Mouse (Mus musculus): ENCODE data around the gene Gm266.
"Not testable (repeated sequence)": the region's sequence is repeated elsewhere in the genome, so short reads cannot be mapped to it uniquely, and the experiment has no call there.

Gm266 gene

GRCm38 (mm10) chr12:111485652-111486306 is at the start of gene Gm266:
Gm266 (minus strand) TSS chr12:111485823.
- no peak for DNase-seq

- no peak for DNase-seq
Observed at GRCm38 (mm10) chr12:111535281-111535680, 49.7 kb upstream of the Gm266 start.

DNA sequence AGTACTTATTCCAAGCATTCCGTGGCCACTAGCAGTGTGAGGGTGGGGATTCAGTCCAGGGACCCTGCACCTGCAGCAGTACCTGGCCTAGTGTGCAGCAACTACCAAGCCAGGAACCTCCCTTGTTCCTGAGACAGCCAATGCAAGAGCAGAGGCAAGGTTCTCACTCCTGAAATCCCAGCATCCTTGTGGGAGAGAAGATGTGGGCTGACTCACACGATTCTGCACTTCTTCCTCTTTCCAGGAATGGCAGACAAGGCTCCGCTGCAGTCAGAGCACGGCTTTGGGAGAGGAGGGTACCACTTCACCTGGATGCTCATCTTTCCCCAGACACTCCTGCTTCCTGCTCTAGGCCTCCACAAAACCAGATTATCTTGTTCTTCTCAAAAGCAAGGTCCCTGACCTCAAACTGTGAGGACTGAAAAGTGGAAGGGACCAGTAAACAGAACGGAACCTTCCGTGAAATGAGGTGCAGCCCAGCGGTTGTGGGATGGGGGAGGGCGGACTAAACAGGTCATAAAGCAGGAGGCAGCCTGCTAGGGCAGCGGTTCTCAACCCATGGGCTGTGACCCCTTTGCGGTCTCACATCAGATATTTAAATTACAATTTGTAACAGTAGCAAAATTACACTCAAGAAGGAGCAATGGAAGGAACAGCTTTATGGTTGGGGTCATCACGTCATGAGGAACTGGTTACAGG is 47.6 kb upstream of the Gm266 start:
- DNase-seq, result no peak

DNA sequence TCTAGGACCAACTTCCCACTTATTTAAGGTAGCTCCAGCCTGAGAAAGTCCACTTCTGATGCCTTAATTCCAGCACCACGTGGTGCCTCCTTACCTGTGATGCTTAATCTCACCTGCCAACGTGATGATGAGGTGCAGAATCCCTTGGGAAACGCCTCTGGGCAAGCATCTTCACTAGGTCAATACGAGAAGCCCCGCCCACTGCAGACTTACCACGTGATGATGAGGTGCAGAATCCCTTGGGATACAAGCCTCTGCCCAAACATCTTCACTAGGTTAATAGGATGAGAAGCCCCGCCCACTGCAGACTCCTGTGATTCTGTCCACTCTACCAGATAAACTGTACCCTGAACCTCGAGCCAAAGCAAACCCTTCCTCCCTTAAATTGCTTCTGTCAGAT is 43.6 kb upstream of the Gm266 start:
- no peak for DNase-seq

DNA sequence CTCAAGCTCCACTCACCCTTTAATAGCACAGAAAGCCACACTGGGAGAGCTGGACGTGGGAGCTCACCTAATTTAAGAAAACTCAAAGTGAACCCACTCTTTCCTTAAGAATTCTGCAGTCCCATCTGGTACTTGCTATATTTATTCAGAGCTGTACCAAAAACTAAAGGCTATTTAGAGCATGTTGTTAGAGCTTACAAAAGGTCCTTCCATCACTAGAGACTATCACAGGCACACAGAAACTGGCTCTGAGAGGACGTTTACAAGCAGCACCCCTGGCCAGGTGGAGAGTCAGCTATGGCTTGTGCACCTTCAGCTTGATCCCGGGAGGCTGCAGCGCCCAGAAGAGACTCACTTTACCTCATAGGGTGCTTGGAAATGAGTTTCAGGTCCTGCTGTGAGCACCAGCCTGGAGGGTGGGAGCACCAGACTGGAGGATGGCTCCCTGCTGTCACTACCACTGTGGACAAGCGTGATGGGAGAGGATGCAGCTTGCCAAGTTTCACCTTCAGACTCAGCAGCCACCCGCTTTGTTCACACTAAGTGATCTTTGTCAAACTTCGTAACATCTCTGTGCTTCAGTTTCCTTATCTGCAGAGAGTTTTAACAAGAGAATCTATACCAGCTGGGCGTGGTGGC is 42.1 kb upstream of the Gm266 start:
- DNase-seq, result no peak

GRCm38 (mm10) chr12:111524883-111525282 is 39.3 kb upstream of the Gm266 start:
- no peak for DNase-seq

DNA sequence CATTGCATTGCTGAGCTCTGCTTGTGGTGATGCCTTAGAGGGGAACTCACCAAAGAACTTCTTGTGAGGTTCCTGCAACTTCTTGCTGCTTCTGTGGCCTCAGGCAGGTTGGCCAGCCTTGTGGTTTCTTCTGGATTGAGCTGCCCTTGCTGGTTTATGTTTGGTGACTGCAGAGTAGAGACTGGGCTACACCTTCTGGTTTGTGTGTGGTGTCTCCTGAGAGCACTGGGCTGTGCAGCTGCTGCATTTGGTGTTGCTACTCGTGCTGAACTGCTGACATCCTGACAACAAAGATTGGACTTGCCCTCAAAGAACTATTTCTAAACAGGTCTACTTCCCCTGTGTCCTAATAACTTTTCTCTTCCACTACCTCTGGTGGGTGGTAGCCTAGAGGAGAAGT is 38.8 kb upstream of the Gm266 start:
- no peak for DNase-seq

DNA sequence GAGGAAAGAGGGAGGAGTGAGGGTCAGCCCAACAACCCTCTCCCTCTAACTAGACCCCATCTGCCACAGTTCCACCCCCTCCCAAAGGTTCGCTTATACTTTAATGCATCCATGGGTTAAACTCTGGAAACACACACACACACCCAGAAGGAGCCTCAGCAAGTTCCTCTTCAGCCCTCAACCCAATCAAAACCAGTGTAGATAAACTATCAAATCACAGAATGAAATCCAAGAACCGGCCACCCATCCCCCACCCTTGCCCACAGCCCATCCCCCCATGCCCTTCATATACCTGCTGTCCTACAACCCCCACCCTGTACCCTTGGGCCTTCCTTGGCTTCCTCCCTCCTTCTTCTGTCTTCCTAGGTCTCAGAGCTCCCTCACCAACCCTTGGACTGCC is 35.4 kb upstream of the Gm266 start:
- DNase-seq, result no peak

DNA sequence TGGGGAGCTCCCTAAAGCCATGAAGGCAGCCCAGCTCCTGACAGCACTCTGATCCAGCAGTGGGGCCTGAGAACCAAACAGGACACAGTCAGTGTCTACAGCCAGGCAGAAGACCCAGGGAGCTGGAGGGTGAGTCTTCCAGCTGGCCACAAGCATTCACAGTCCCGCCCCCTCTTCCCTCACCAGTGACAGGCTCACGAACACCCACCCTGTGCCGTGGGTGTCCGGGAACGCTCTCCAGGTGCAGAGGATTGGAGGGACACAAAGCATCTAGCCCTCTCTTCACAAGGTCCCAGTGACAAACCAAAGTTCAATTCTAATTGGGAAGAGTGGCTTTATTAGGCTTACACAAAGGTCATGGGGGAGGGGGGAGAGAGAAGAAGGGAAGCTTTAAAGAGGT is 34.2 kb upstream of the Gm266 start:
- DNase-seq, result no peak

DNA sequence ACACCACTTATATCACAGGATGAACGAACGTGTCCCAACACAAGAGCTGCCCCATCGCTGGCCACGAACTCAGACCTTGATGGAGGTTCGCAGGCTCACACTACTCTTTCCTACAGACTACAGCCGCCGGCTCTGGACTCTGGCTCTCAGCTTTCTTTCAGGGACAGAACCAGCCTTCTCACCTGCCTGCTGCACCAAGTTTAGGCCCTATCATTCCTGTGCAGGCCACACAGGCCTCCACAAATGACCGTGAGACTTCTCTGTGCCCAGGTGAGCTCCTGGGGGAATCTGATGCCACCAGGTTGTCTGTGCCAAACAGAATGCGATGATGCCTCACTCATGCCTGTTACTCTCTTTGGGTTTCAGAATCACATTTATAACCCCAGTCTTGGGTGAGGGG is 32.8 kb upstream of the Gm266 start:
- DNase-seq, result no peak

DNA sequence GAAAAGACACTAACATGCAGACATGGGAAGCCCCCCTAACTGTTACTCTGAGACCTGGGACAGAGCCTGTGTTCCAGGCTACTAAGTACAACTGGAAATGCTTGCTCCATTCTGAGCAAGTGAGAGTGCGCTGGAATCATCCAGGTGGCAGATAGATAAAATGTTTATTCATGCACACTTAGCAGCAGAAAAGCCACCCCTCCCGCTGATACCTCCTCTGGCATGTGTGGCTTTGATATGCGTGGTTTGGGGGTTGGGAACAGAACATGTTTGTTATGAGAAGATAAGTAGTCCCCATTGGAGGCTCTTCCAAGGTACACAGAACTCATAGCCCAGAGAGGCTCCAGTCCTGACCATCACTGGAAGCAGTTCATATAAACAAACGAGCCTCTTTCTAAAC is 32.3 kb upstream of the Gm266 start:
- DNase-seq, result no peak

- DNase-seq, result no peak
Observed at GRCm38 (mm10) chr12:111516826-111517225, 31.2 kb upstream of the Gm266 start.

DNA sequence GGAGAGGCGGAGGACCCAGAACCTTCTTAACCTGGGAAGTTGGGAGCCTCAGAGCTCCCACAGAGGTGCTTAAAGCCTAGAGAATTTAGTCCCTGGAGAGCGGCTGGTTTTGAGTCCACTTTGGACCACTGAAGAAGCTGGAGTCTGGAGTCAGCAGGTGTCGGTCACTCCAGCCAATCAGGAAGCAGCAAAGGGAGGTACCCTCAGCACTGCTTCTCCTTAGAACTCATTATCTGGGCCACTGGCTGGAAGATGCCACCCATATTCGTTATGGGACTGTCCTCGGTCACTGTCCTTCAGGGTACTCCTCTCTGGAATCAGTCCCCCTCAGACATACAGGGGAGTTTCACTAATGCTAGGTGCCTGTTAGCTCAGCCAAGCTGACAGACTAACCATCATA is 30.3 kb upstream of the Gm266 start:
- no peak for DNase-seq

- DNase-seq, result no peak
Observed at GRCm38 (mm10) chr12:111514874-111515649, 29.4 kb upstream of the Gm266 start.

GRCm38 (mm10) chr12:111514231-111514792 is 28.7 kb upstream of the Gm266 start:
- no peak for DNase-seq

DNA sequence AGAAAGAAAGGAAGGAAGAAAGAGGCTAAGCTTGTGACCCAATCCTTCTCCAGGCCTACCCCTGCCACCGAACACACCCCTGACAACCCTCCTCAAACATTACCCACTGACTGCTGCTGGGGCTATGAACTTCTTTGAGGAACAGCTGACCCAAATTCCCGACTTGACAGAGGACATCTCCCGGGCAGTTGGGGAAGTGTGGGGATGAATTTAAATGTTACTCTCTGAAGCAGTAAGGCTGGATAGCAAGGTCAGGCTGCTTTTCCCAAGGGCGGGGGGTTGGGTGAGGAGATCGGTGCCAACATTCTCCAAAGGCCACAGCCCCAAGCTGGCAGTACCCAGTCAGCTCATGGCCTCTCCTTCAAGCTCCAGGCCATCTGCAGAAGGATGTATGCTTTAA is 28.1 kb upstream of the Gm266 start:
- no peak for DNase-seq

GRCm38 (mm10) chr12:111512572-111513063 is 27.0 kb upstream of the Gm266 start:
- DNase-seq, result no peak

DNA sequence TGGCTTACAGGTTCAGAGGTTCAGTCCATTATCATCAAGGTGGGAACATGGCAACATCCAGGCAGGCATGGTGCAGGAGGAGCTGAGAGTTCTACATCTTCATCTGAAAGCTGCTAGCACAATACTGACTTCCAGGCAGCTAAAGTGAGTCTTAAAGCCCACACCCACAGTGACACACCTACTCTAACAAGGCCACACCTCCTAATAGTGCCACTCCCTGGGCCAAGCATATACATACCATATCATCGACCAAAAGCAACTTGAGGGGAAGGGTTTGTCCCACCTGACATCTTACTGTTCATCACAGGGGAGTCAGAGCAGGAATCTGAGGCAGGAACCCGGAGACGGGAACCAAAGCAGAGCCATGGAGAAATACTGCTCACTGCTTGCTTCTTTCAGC is 22.8 kb upstream of the Gm266 start:
- DNase-seq, result not testable (repeated sequence)

- no peak for DNase-seq
Observed at GRCm38 (mm10) chr12:111507962-111508361, 22.3 kb upstream of the Gm266 start.

DNA sequence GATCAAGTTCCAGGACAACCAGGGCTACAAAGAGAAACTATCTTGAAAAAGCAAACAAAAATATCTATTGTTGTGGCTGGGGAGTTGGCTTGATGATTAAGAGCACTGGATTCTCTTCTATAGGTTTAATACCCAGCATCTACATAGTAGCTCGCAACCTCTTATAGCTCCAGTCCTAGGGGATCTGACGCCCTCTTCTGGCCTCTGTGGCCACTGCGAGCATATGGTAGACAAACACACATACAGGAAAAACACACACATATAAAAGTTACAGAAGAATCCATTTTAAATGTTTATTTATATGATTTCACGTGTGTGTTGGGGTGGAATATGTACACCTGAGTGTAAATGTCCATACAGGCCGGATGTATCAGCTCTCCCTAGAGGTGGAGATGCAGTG is 21.4 kb upstream of the Gm266 start:
- DNase-seq, result no peak

GRCm38 (mm10) chr12:111504904-111505303 is 19.3 kb upstream of the Gm266 start:
- DNase-seq, result peak; percentile 78

DNA sequence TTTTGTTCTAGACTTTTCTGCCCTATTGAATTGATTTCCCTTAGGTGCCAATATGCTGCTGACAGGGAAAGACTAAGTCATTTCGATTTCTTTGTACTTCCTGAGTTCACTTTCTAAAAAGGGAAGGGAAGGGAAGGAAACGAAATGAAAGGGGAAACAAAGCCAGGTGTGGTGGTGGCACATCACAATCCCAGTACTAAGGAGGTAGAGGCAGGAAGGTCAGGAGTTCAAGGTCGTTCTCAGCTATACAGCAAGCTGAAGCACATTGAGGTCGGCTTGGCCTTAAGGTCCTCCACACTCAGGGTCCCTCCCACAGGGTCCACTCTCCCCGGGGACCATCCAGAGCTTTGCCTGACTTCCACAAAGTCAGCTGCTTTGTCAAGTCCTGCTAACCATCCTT is 17.9 kb upstream of the Gm266 start:
- no peak for DNase-seq

- DNase-seq, result no peak
Observed at GRCm38 (mm10) chr12:111503063-111503567, 17.5 kb upstream of the Gm266 start.
